Mouse (Mus musculus) CD4-positive, CD25-positive, alpha-beta regulatory T cell, adult 2 months (primary cell): ENCODE measurements around the gene Kcnj12.

ENCODE experiments used
- DNase-seq: peaks from one replicate; pipeline ENCODE4 v3.0.0-alpha.2; 2012; ENCODE audit warnings: low read depth, low spot score

The Kcnj12 gene

GRCm38 (mm10) chr11:61059691-61060457, 37.5 kb downstream of the Kcnj12 start:
- no peak for DNase-seq

DNA sequence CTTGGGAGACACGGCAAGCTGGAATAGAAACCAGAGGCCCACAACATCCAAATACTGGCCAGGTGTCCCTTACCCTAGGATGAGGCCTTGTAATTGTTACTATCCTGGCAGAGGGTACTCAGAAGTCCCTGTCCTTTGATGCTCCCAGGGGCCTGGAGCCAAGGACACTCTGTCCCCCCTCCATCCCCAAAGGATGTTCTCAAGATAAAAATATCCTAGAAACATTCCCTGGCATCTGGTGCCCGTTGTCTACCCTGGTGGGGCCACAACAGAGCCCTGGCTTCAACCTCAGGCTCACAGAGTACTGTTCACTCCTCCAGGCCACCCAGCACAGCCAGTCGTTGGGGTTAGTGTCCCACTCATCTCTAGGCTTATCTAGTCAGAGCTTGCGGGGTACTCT, 38.3 kb downstream of the Kcnj12 start:
- no peak for DNase-seq

DNA sequence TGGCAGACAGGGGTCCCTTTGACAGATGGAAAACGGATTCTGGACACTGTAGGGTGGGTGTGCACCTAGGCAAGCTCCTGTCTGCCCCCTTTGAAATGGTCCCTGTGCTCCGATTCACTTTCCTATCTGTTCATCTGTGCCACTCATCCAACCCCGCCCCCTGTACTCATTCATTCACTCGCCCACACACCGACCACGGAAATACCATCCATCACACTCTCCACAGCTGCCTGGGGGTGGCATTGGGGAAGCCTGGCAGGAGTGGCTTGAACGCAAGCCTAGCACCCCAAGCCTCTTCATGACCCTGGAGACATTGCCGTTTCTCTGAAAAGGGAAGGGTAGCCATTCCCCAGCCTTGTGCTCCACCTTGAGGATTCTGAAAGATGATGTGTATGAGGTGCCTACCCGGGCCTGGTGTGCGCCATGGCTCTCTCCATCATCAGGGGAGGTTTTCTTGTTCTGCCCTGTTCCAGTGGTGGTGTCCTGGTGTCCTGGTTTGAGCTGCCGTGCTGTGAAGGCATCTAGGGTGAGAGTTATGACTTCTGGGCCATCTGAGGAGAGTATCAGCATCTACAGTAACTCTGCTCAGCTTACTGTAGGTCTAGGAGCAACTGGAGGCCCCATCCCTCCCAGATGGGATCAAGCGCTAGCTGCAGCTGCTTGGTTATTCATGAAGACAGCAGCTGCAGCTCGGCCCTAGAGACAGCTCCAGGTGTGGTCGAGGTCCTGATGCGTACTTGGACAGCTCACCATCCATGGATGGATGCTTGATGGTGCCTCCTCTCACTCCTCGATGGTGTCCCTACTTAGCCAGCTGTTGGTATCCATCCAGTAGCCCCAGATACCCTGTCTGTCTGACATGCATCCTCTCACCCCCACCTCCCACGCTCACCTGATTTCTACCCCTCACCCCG, 40.4 kb downstream of the Kcnj12 start:
- no peak for DNase-seq

DNA sequence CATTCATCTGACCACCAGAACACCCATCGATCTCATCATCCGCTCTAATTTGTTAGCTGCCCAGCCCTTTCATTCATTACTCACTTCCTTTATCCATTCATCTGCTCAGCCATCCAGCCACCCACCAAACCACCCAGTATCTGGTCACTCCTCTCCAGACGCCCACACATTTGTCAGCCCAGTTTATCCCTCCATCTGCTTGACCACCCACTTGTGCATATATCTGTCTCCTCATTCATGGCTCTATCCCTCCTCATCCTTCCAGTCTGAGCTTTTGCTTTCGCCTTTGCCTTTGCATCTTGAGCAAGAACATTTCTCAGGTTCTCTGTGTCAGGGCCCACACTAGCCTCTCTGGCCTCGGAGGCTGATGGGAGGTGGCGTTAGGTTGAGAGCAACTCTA, 41.1 kb downstream of the Kcnj12 start:
- no peak for DNase-seq

DNA sequence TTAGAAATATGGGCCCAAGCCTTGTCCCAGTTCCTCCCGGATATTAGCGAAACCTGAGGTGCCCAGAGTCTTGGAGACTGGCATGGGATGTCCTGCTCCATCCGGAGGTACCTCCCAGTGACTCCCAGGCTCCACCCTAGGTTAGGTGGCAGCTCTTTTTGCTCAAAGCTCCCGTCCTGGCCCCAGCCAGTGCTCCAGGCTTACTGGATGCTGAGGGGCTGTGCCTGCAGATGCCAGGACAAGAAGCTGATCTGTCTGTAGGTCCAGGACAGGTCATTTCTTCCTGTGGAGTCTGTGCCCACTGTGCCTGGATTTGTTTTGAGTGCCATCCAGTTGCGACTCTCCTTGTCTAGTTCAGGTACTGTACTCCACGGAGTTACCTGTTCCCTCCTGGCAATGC, 43.3 kb downstream of the Kcnj12 start:
- DNase-seq, result no peak

DNA sequence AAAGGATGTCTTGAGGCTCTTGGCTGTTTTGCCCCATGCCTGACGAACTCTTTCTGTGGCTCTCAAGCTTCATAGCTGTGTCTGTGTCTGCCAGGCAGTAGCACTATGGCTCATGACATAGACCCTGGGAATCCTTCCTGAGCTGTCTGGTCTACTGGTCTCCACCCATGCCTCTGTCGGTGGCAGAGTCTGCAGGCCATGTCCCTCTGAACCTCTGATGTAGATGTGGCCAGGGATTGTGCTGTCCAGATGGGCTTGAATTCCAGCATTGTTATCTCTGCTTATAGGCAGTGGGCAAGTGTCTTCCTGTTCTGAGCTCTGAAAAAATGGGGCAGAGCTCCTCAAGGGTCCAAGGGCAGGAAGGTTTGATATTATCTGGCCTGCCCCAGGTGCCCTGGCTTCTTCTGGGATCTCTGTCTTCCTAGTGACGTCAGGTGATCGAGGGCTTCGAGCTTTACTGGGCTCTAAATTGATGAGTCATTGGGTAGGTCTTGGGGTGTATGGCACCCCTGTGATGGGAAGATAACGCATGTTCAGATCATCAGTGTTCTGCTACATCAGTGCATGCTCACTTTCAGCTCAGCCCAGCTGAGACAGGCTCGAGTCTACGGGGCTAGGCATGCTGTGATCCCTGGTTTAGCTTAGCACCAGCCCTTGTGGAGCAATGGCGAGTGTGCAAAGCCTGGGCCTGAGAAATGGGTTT, 44.9 kb downstream of the Kcnj12 start:
- no peak for DNase-seq

DNA sequence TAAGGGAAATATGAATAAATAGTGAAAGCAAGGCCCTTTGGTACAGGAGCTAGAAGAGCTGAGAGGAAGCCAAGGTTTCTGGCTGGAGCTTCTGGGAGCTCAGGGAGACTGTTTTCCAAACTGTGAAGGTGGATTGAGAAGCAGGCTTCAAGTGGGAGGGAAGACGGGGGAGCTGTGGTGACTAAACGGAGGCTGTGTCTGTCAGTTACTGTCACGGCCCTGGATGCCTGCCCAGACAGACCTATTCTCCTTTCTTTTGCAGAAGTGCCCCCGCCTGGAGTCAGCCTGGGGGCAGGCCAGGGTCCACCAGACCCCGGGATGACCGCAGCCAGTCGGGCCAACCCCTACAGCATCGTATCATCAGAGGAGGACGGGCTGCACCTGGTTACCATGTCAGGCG, 46.5 kb downstream of the Kcnj12 start:
- no peak for DNase-seq

- DNase-seq, result no peak
Observed at GRCm38 (mm10) chr11:61069645-61070044, 47.3 kb downstream of the Kcnj12 start.

DNA sequence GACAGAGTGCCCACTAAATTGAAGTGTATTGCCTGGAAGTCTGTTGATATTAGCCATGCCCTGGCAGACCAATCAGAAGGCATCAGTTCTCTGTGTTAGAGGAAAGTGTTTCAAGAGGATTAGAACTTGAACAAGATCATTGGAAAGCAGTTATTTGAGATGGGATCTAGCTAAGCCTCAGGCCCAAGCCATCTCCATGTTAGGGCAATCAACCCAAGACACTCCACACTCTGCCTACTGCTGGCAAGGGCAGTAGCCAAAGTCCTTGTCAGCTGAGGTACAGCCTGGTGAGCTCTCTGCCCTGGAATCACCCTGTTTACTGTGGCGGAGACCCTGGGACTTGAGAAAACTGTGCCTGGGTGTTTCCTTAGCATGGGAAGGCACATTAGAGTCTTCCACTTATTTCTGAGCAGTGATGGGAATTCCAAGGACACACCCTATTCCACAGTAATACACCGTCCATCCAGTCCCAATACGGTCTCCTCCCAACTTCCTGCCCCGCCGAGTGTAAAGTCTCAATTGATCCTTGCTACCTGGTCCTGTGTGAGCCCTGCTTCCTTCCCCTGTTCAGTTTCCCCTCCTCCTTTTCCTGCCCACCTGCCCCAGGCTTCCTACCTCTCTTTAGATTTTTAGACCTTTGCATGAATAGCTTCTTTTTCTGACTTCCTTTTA, 52.4 kb downstream of the Kcnj12 start:
- no peak for DNase-seq

- DNase-seq, result no peak
Observed at GRCm38 (mm10) chr11:61075361-61076326, 53.3 kb downstream of the Kcnj12 start.

DNA sequence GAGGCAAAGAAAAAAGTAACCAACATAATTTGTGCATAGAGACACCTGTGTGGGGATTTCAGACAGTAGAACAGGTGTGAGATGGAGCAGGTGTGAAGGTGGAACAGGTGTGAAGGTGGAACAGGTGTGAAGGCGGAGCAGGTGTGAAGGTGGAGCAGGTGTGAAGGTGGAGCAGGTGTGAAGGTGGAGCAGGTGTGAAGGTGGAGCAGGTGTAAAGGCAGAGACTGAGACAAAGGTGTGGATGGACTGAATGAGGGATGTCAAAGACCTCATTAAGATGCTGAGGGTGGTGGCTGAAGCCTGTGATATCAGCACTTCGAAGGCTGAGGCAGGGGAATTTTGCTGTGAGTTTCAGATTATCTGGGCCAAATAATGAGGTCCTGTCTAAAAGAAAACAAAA, 59.3 kb downstream of the Kcnj12 start:
- DNase-seq, result no peak

- DNase-seq, result no peak
Observed at GRCm38 (mm10) chr11:61090195-61090594, 67.8 kb downstream of the Kcnj12 start.

DNA sequence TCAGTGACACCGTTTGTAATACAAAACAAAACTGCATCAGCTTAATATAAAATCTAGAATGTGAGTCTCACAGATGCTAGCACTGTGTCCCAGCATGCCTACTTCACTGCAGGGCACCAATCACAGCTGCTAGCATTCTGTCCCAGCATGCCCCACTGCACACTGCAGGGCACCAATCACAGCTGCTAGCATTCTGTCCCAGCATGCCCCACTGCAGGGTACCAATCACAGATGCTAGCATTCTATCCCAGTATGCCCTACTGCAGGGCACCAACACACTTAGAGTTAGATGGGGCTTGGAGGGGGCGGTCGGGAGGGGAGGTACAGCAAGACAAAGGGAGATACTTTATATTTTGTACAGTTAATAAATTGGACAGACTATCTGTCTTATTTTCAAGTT, 68.8 kb downstream of the Kcnj12 start:
- DNase-seq, result no peak

GRCm38 (mm10) chr11:61091642-61092262, 69.4 kb downstream of the Kcnj12 start:
- peak; percentile 76 for DNase-seq

- DNase-seq, result no peak
Observed at GRCm38 (mm10) chr11:61098046-61098445, 75.7 kb downstream of the Kcnj12 start.

- DNase-seq, result no peak
Observed at GRCm38 (mm10) chr11:61102397-61103339, 80.3 kb downstream of the Kcnj12 start.

GRCm38 (mm10) chr11:61104241-61104901, 82.0 kb downstream of the Kcnj12 start:
- DNase-seq, result peak; percentile 92

DNA sequence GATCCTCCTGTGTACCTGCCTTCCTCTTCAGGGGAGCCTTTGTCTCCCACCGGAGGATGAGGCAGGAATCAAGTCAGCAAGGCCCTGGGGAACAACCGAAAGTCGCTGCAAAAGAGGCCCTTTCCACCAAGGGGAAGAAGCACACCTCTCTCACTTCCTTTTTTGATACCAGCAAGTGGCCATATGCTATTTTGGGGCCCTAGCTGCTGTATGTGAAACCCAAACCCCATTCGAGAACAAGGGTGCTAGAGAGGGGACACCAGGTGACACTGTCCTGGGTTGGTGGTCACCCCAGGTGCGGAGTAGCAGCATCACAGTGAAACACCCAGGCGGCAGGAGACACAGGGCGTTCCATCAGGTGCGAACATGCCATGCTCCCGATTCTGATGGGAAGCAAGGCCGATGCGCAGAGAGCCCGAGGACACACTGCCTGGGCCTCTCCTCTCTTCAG, 86.6 kb downstream of the Kcnj12 start:
- DNase-seq, result no peak
